Mouse (Mus musculus): ENCODE data around the gene Plcg2. TPM values are rescaled to one million over a fixed set of nuclear protein-coding genes. Genes with fewer than 3 reads are reported as not detected.

Plcg2 gene
- 1 to 10 TPM; 3.2 to 3.9 TPM for total RNA-seq (2021)
- long read RNA-seq, experiment 1, full-length matches to known transcripts = 1 of 1 reads
- long read RNA-seq, experiment 1, partial matches to known transcripts = 0 of 1 reads
- long read RNA-seq, experiment 1, other reads (novel, unspliced or antisense) = 0 of 1 reads
- long read RNA-seq, experiment 2, full-length matches to known transcripts = 1 of 3 reads
- long read RNA-seq, experiment 2, partial matches to known transcripts = 1 of 3 reads
- long read RNA-seq, experiment 2, other reads (novel, unspliced or antisense) = 1 of 3 reads

DNA sequence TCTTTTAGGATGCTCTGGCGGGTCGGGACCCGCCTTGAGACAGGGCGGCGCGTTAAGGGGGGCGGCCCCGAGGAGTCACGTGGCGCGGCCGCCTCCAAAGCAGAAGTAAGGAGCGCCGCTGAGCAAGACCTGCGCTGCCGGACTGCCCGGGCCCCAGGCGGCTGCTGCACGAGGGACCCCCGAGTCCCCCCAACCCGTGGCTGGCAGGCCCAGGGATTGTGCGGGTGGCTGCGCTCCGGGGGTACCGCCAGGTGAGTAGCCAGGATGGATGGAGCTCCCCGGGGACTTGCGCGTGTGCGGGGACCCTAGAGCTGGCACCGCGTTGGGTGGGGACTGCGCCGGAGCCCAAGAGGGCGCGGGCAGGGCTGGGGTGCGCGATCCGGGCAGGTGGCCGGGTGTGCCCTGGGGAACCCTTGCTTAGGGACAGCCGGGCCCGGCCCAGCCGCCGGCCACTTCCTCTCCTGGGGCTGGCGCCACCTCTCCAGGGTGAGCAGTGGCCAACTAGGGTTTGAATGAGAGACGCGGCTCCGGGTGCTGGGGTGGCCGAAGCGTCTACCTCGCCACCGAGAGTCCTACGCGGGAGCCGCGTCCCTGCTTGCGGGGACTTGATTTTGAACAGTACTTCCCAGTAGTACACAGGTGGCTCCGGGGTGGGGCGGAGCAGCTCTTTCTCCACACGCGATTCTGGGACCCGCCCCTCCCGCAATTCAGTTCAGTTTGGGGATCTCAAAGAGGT, at the start of gene Plcg2:
Gene Plcg2 (plus strand): TSS at position 113 of the 736 bp plus-strand sequence.
- no peak for DNase-seq (ENCODE audit: low spot score in 2 of 2)

DNA sequence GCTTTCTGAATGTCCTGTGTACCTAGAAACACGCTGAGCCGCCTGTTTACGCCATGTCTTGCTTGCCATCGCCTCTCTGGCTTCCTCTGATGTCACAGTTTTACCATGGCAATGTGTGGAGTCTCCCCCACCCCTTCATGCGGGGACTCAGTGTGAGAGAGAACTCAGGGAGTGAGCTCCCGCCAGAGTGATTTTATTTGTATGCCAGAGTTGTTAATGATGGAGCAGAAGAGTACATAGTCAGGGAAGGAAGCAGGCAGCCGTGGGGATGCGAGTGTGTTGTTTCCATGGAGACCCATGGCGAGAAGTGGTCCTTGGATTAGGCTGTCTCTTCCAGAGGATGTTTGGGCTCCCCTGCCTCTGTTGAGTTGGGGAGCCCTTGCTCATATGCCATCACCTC, 47.0 kb upstream of the Plcg2 start:
- DNase-seq (ENCODE audit: low spot score in 2 of 2) = peak; percentile 46 to 75

DNA sequence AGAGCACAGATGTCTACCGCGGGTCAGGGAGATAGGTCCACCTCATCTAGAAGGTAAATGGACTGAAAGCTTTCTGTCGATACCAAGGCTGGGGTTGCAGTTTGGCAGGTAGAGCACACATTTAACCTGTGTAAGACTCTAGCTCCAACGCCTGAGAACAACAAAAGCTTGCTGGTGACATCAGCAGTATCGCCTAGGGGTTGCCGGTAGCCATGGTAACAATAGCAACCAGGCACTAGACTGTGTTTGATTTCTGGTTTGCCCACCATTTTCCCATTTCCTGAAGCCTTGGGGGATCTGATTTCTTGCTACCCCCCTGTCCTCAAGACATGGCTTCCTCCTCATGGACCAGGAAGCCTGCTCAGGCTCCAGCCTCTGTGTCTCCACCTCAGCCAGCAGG, 44.1 kb upstream of the Plcg2 start:
- DNase-seq (ENCODE audit: low spot score in 2 of 2) = no peak

DNA sequence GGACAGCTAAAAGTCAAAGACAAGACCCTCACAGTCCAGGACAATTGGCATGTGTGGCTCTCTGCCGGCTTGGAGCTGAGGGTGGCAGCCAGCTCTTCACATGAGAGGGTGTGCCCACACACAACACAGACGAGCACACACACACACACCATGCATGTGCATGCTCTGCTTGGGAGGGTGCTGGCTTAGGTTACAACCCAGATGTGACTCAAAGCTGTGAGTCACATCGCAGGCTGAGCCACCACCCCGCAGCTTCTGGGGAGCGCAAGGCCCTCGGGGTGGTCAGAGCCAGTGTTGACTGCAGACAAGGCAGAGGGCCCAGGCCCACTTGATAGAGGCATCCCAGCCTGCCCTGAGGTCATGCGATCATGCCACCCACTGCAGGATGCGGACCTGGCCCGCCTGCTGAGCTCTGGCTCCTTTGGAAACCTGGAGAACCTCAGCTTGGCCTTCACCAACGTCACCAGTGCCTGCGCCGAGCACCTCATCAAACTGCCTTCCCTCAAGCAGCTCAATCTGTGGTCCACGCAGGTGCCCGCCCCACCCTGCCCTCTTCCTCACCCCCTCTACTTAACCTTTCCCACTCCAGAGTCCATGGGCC, 43.5 kb upstream of the Plcg2 start:
- no peak for DNase-seq (ENCODE audit: low spot score in 2 of 2)

DNA sequence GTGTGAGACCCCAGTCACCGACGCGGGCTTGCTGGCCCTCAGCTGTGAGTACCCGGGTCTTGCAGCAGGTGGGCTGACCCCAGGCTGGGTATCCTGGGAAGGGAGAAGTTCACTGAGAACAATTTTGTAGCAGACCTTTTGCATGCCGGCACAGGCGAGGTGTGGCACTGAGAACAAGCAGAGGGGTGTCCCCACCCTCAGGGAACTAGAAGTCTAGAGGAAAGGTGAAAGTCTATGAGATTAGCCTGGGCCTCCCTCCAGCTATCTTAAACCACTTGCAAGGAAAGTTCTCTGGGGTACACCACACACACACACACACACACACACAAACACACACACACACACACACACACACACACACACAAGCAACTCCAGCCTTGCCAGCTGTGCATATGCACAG, 42.4 kb upstream of the Plcg2 start:
- DNase-seq (ENCODE audit: low spot score in 2 of 2) = no peak

DNA sequence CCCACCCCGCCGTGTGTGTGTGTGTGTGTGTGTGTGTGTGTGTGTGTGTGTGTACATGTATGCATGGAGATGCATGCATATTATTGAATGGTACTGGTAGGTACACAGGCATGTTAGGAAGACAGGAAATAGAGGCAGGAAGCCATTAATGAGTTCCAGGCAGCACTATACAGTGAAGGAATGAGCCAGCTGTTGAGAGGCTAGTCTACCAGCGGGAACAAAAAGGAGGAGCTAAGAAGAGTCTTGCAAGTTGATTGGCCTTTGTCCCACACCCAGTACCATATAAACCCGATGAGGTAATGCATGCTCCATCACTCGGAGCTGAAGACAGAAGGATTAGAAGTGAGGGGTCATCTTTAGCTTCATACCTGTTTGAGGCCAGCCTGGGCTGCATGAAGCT, 39.7 kb upstream of the Plcg2 start:
- DNase-seq (ENCODE audit: low spot score in 2 of 2) = no peak

DNA sequence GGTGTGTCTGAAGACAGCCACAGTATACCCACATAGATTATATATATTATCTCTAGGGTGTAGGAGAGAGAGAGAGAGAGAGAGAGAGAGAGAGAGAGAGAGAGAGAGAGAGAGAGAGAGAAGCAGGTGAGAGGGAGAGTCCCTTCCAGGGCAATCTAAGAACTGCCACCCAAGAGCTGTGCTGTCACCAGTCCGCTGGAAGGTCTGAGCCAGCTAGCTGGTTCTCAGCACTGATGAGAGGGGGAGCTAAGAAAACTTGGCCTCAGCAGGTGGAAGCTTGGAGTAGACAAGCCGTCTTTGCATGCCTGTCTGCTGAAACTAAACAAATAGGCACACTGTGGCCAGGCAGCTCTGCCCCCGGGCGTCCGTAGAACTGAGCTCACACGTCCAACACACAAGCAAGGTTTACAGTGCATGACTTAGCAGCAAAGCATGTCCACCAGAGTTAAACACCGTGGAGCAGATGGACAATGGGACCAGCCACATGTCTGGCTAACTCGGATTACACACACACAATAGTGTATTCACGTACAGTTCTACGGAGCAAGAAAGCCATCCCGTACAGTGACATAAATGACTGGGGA, 35.3 kb upstream of the Plcg2 start:
- DNase-seq (ENCODE audit: low spot score in 2 of 2) = no peak

DNA sequence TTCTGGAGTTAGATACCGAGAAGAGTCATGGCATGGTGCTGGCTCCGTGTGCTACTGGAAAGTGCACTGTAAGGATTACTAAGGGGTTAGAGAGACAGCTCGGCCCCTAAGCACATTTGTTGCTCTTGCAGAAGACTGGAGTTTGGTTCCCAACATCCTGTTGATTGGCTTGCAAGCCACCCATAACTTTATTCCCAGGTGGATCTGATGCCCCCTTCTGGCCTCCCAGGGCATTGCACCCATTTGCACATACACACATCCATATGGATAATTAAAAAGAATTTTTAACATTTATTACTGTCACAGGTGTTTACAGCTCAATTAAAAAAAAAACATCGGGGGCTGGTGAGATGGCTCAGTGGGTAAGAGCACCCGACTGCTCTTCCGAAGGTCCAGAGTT, 33.6 kb upstream of the Plcg2 start:
- no peak for DNase-seq (ENCODE audit: low spot score in 2 of 2)

DNA sequence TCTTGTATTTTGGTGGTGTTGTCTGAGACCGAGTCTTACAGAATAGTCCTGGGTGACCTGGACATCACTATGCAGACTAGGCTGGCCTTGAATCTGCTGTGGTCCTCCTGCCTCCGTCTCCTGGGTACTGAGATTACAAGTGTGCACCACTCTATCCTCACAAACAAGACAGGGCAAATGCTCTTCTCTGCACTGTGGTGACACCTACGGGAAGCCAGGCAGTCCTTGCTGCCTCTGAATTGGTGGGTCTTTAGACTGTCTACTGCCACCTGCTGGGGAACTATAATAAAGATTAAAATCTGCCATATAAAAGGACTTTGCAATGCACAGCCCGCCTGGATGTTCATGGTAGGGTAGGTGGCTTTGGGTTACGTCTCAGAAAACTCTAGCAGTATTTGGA, 32.8 kb upstream of the Plcg2 start:
- DNase-seq (ENCODE audit: low spot score in 2 of 2) = peak; percentile 53 to 86

DNA sequence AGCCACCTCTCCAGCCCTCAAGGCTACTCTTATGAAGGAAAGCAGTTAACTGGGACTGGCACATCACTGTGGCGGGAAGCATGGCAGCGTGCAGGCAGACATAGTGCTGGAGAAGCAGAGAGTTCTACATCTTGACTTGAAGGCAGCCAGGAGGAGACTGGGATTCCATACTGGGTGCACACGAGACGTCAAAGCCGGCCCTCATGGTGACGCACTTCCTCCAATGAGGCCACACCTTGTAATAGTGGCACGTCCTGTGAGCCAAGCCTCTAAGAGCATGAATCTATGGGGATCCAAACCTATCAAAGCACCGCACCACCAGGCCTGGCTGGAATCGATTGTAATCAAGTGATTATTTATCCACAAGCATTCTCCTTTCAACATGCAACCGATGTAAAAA, 30.6 kb upstream of the Plcg2 start:
- DNase-seq (ENCODE audit: low spot score in 2 of 2) = no peak

DNA sequence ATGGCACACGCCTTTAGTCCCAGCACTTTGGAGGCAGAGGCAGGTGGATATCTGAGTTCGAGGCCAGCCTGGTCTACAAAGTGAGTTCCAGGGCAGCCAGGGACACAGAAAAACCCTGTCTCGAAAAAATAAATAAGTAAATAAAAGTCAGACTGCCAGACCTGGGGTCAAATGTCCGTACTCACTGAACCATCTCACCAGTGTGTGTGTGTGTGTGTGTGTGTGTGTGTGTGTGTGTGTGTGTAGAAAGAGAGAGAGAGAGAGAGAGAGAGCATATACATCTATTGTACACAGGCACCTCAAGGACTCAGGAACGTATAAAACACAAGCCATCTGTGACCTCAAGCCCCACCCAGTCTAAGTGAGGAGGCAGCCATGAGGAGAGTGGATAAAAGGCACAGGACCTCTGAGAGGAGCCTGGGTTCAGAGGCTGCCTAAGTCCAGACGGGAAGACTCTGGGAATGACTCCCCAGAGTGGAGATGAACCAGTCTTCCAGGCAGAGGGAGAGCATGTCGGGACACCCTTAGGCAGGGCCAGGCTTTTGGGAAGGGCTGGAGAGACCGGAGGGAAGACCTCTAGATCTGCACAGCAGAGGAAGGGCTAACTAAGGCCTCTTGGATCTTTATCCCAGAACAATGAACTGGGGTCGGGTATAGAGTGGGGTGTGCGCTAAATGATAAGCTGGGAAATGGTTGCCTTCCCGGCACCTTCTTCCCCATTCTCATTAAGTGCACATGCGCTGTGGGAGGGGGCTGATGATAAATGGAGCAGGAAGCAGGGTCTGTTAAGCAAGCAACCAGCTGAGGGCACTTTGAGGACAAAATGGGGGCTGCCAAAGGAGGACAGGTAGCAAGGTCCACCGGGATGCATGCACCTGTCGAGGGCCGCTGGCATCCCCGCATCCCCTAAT, 28.4 kb upstream of the Plcg2 start:
- DNase-seq (ENCODE audit: low spot score in 2 of 2) = no peak

DNA sequence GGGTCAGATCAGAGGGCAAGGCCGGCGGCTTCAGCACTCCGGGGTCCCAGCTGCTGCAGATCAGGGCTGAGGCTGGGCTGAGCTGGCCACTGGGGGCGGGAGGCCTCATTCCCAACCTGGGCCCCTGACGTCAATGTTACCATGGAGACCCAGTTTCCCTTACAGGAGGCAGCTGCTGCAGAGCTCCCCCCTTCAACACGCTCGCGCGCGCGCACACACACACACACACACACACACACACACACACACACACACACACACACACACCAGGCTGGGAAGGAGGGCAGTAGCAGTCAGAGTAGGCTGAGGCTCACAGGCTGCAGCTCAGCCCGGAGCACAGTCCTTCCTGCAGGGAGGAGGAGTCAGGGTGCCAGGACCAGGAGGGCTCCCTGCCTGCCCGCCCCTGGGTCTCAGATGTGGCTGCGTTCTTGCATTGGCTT, 27.7 kb upstream of the Plcg2 start:
- DNase-seq (ENCODE audit: low spot score in 2 of 2) = peak; percentile 78 to 86

DNA sequence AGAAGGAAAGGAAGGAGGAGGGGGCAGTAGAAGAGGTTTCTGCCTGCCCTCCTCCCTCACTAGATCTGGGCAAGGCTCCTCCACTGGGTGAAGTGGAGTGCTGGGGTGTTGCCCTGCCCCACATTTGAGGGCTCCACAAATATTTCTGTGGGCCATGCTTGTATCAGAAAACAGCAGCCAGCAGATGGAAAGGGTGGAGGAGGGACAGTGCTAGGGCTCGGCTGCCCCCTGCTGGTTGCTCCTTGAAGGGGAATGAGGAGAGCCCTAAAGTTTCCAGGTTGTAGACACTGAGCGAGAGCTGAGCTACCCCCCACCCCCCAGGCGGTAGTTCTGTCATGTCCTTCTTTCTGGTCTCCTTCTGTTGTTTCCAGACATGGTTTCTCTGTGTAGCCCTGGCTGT, 26.9 kb upstream of the Plcg2 start:
- peak; percentile 68 to 69 for DNase-seq (ENCODE audit: low spot score in 2 of 2)

DNA sequence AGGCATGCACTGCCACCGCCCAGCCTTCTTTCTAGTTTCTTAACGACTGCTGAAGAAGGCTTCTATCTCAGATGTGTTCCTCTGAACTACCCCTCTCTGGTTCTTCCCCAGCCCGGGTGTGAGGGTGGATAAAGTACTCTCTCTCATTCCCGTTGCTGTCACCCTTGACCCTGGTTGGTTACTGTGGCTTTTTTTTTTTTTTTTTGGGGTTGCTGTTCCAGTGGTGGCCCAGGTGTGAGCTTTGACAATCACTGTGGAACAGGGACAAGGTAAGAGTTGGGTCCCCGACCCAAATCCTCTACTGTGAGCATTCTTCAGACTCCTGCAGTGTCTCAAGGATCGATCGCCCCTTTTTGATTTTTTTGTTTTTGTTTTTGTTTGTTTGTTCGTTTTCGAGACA, 26.4 kb upstream of the Plcg2 start:
- no peak for DNase-seq (ENCODE audit: low spot score in 2 of 2)

DNA sequence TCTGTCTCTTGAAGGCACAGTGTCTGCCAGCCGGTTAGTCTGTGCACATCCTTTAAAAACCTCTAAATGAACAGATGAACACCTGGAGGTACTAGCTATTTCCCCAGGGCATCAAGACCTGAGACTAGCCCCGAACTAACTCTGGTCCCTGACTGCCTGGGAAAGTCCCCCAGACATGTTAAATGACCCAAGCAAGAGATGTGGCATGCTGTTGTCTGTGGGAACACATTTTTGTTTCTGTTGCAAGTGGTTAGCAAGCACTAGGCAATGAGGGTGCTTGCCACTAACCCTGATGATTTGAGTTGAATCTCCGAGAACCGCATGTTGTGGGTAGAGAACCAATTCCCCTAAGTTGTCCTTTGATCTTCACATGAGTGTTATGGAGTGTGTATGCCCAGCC, 25.8 kb upstream of the Plcg2 start:
- DNase-seq (ENCODE audit: low spot score in 2 of 2) = no peak

DNA sequence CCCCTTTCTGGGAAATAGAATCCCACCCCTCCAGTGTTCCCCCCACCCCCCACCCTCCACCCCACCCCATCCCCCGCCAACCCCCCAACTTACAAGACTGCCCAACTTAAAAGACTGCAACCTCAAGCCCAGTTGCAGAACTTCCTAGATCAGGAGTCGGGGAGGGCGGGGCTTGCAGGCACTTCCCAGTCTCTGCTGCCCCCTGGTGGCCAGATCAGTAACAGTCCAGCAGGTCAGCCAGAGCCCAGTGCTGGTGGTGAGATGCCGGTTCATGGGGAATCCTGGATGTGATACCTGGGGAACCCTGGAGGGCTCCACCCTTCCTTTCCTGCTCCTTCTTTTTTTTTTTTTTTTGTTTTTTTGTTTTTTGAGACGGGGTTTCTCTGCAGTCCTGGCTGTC, 23.1 kb upstream of the Plcg2 start:
- DNase-seq (ENCODE audit: low spot score in 2 of 2) = peak; percentile 86 to 92

DNA sequence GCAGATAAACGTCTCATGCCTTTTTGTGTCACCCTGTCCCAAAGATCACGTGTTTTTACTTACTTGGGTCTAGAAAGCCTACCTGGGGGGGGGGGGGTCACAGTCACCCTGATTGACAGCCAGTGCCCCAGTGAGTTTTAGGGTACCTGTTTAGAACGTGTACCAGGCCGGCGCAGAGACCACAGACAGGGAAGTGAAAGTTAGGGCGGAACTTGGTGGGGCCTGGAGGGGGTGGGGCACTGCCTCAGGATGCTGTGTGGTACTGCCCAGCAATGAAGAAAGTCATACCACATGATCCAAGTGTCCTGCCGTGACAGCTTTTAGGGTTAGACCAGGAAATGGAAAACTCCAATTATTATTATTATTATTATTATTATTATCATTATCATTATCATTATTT, 22.3 kb upstream of the Plcg2 start:
- DNase-seq (ENCODE audit: low spot score in 2 of 2) = no peak

DNA sequence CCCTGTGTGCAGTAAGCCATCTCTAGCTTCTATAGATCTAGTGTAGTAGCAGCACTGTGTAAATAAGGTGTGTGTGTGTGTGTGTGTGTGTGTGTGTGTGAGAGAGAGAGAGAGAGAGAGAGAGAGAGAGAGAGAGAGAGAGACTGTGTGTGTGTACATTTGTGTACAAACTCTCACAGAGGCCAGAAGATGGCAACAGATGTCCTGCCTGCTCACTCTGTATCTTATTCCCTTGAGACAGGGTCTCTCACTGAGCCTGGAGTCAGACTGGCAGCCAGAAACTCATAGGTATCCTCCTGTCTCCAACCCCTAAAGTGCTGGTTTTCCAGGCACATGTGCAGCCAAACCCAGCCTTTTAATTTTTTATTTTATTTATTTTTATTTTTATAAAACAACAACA, 20.0 kb upstream of the Plcg2 start:
- no peak for DNase-seq (ENCODE audit: low spot score in 2 of 2)

DNA sequence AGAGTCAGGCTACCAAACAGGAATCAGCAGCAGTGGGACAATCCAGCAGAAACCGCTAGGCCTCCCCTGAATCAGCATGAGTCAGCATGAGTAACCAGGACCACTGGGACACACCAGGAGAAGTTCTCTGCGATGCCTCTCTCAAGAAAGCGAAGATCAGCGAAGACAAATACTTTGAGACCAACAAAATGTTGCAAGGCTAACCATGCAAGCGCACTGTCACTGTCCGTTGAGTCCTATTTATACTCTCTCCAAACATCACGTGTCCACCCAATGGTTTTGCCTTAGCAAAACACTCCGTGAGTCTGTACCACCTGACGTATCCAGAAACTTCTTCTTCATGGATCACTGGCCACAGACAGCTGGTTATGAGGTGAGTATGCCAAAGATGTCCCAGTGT, 18.1 kb upstream of the Plcg2 start:
- no peak for DNase-seq (ENCODE audit: low spot score in 2 of 2)

DNA sequence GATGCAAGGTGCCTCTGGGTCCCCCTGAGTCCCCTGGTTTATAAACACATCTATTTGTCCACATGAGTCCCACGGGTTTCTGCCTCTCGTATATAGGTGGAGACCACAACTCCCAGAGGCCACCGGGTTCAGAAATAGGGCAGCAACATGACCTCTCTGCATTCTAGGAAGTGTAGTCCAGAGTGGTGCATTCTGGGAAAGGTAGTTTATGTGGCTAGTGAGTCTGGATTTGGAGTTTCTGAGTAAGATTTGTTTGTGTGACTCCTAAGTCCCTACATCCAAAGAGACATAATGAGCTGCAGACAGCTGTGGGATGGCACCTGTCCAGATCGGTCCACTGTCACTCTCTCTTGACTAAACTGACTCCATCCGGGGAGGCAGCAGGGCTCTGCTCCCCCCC, 17.6 kb upstream of the Plcg2 start:
- DNase-seq (ENCODE audit: low spot score in 2 of 2) = no peak

DNA sequence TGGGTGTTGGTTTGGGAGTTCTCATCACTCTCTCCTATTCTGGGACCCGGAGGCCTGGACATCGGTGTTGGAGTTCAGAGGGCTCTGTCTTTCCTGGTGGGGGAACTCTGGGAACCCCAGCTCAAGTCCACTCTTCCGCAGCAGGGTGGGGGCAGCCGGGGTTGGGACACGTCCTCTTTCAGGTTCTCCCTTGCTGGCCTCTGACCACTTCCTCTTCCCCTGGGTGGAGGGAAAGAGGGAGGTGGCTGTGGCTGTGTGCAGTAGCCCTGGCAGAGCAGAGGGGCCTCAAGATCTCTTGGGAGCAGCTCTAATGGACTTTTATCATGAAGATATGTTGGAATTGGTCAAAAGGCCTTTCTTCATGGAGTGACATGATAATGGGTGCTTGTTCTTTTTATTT, 16.3 kb upstream of the Plcg2 start:
- DNase-seq (ENCODE audit: low spot score in 2 of 2) = no peak
